Mouse (Mus musculus) ES-E14 (cell line): ENCODE results near the gene Kcnab3.

Source experiments
- CHD2 ChIP-seq: IDR thresholded peaks from 2 replicates; pipeline ENCODE4 v1.6.1; 2014; ENCODE audit warnings: mild to moderate bottlenecking, low read depth, low read length, inconsistent platforms
- HCFC1 ChIP-seq: IDR thresholded peaks from 2 replicates; pipeline ENCODE4 v1.6.1; 2012; ENCODE audit warnings: low read length, inconsistent platforms, borderline replicate concordance; ENCODE audit not compliant: insufficient read depth
- MAFK ChIP-seq: IDR thresholded peaks from 2 replicates; pipeline ENCODE4 v1.6.1; 2014; ENCODE audit warnings: mild to moderate bottlenecking, low read depth, low read length, inconsistent platforms; ENCODE audit not compliant: insufficient read depth
- ZC3H11A ChIP-seq: IDR thresholded peaks from 2 replicates; pipeline ENCODE4 v1.6.1; 2012; ENCODE audit warnings: low read depth, mild to moderate bottlenecking, inconsistent platforms, low read length, borderline replicate concordance

DNA sequence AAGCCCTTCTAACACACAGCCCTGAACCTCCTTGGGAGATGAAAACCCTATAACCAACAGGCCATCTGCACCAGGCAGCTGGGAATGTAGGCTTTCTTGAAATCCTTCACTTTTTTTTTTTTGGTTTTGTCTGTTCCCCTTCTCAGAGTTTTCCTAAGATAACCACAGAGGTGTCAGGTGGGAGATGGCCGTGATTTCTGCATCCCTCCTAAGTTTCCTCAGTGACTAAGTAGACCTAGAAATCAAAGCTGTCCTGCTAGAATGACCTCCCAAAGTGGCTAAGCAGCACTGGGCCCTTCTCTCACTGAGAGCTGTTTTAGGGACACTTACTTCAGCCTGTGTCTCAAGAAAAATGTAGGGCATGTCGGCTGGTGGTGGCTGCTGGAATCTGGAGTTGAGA lies 28.3 kb upstream of the Kcnab3 start:
- no peak for TF ChIP-seq CHD2
- no peak for TF ChIP-seq MAFK
- no peak for TF ChIP-seq ZC3H11A
- TF ChIP-seq HCFC1: no peak
